ENCODE assay signal across 8 mouse cellular contexts in the genomic region with DNA sequence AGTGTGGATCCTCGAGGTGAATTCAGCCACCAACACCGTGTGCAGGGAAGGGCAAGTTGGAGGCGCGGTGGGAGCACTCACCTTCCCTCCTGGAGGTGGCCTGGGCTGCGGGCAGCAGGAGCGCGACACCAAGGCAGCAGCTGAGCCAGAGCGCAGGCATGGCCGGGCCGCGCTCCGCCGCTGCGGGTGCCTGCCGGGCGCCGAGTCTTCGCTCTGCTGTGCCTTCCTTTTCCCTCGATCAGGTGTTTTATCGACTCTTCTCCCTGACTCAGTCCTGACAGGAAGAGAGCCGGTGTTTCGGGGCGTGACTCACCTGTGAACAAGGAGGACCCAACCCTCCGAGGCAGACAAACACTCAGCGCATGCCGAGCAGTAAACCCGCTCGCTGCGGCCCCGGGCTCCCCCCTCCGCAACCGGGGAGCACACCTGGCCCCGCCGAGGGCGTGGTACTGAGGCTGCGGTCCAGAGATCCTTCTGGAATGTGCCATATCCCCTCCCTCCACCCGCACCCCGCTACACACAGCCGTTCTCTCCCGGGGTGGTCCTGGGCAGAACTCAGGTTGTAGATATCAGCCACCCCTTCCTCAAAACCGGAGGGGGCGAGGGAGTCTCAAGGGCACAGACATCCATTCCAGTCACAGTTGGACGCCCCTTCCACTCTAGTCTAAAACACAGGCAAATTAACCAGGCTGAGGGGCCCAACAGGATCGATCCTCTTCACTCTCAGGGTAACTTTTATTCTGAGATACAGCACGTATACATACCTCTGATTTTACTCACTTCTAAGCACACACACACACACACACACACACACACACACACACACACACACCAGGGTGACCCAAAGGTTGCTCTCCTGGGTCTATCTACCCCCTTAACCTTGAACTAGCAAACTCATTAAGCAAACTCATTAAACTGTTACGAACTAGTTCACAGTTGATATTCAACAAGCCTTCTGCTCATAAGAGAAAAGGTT. TPM values are rescaled to one million over a fixed set of nuclear protein-coding genes. Genes with fewer than 3 reads are reported as not detected.
DNase-seq lines count a peak whose midpoint lies in the region; ATAC-seq and TF ChIP-seq lines count a peak whose summit lies in the region.

A gene (minus strand): TSS at position 620 of the 976 bp plus-strand sequence.

- 4% methylated on average over 43 of the region's 46 CpGs for WGBS in heart, embryonic 11.5 days (ENCODE audit: insufficient replicate concordance)
- 4% methylated on average over 42 of the region's 46 CpGs for WGBS in kidney, postnatal 0 days

- H3K4me2 ChIP-seq in heart, embryonic 11.5 days, result peak within 1 kb of the TSS; percentile 98
- peak within 1 kb of the TSS; percentile 58 for H3K4me2 ChIP-seq in kidney, postnatal 0 days (ENCODE audit: low read length)

- H3K36me3 ChIP-seq in heart, embryonic 11.5 days (ENCODE audit: control insufficient read depth, insufficient read depth, low read length), result no peaks in the 10 kb centered on the region
- no peaks in the 10 kb centered on the region for H3K36me3 ChIP-seq in kidney, postnatal 0 days (ENCODE audit: insufficient read depth, low read length)

- peaks cover 11% of the 10 kb centered on the region for H3K4me1 ChIP-seq in heart, embryonic 11.5 days (ENCODE audit: control insufficient read depth, insufficient read depth, low read length)
- H3K4me1 ChIP-seq in kidney, postnatal 0 days (replicated peaks; ENCODE audit: insufficient read depth, low read length), result peaks cover 4% of the 10 kb centered on the region; the same call in 1 of the 2 replicates

- H3K27ac ChIP-seq in heart, embryonic 11.5 days (ENCODE audit: low read depth, low read length), result no peak within 1 kb of the TSS
- peak within 1 kb of the TSS; percentile 71 for H3K27ac ChIP-seq in kidney, postnatal 0 days

- no peaks in the 10 kb centered on the region for H3K9me3 ChIP-seq in heart, embryonic 11.5 days (replicated peaks; ENCODE audit: control insufficient read depth, low read length)
- no peaks in the 10 kb centered on the region for H3K9me3 ChIP-seq in kidney, postnatal 0 days (replicated peaks; ENCODE audit: low read length)

- H3K4me3 ChIP-seq in heart, embryonic 11.5 days (ENCODE audit: low read depth, low read length), result peak within 1 kb of the TSS; percentile 54
- H3K4me3 ChIP-seq in kidney, postnatal 0 days (replicated peaks; ENCODE audit: low read depth, low read length), result peak within 1 kb of the TSS; percentile 37

- no peak for TF ChIP-seq CTCF in kidney, postnatal 0 days (IDR thresholded peaks at IDR 0.05; ENCODE audit: low read depth)

- DNase-seq in frontal cortex, postnatal 36 days (ENCODE audit: low spot score in 2 of 2), result peak; percentile 13 to 17
- DNase-seq in frontal cortex, adult 2 months (ENCODE audit: extremely low spot score in 1 of 2, low spot score in 1 of 2), result no peak
- peak; percentile 24 to 55 for DNase-seq in cerebellum, adult 18-20 months
- DNase-seq in kidney, postnatal 0 days (ENCODE audit: low spot score), result peak; percentile 38
- DNase-seq in lung, postnatal 10 days, result peak; percentile 63
- peak; percentile 49 for DNase-seq in testis, postnatal 10 days (ENCODE audit: low spot score)
- DNase-seq in layer of hippocampus, postnatal 14 days (ENCODE audit: low spot score in 2 of 2), result no peak

- peaks cover 9% of the 10 kb centered on the region for H3K27me3 ChIP-seq in heart, embryonic 11.5 days (ENCODE audit: control insufficient read depth, insufficient read depth, low read length)
- H3K27me3 ChIP-seq in kidney, postnatal 0 days (ENCODE audit: insufficient read depth, low read length), result no peaks in the 10 kb centered on the region; the same call in 1 of the 2 replicates

- peak; percentile 22; the same call in 1 of the 2 replicates for ATAC-seq in heart, embryonic 11.5 days (replicated peaks; ENCODE audit: insufficient number of reproducible peaks, low FRiP score, low TSS enrichment)
- peak; percentile 80 for ATAC-seq in kidney, postnatal 0 days (replicated peaks; ENCODE audit: low FRiP score, low read depth)

- peak within 1 kb of the TSS; percentile 61 for H3K9ac ChIP-seq in heart, embryonic 11.5 days (ENCODE audit: low read depth, low read length)
- H3K9ac ChIP-seq in kidney, postnatal 0 days (ENCODE audit: low read depth, low read length), result peak within 1 kb of the TSS; percentile 58

RNA-seq across cellular contexts. Expression of the gene that starts here (rescaled TPM):
- polyA plus RNA-seq in frontal cortex, adult 2 months (2012; rRNA removed), result 3.2 and 4.9 TPM in 2 replicates
- 3.4 and 6.2 TPM in 2 replicates for polyA plus RNA-seq in heart, embryonic 11.5 days (2014; fragmentation: Nextera tagmentation; extraction: Ambion mirVana)
- 47.7 and 51.4 TPM in 2 replicates for polyA plus RNA-seq in kidney, postnatal 0 days (2015; fragmentation: Nextera tagmentation; extraction: Ambion mirVana)
- total RNA-seq in layer of hippocampus, postnatal 14 days (2021), result 1 to 10 TPM; 1.4 to 2.0 TPM

Comparison
In these comparisons a context has a peak if more than half of its experiments do, and no peak if none do; other contexts are left out.
1. DNase-seq: peak in frontal cortex, postnatal 36 days (2 of 2), cerebellum, adult 18-20 months (2 of 2), kidney, postnatal 0 days (single experiment), lung, postnatal 10 days (single experiment) and testis, postnatal 10 days (single experiment); none in frontal cortex, adult 2 months (0 of 2) and layer of hippocampus, postnatal 14 days (0 of 2).